Mouse (Mus musculus): ENCODE measurements at regions not wholly inside any gene's neighbourhood (a gene's known extent, or its start where the extent isn't known, plus 50 kb on each side); places are given as distances from the start of the nearest gene placed in this dataset.

DNA sequence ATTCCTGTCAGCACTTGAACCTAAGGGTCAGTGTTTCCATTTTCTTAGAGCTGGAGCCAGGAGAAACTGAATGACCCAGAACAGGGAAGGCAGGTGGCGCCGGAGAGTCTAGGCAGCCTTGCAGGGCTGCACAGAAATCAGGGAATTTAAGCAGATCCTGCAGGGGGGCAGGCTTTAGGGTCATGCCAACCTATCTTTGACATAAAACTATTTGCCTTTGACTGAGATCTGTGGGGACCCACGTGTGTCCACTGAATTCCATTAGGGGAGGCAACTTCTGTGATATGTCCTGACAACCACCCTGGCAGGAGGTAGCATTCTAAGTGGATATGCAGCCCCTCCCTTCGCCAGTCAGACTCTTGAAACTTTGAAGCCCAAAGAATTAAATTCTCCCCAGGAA, 135.6 kb upstream of the Ctnna2 start:
- peak; percentile 21 for DNase-seq (ENCODE audit: low spot score)

DNA sequence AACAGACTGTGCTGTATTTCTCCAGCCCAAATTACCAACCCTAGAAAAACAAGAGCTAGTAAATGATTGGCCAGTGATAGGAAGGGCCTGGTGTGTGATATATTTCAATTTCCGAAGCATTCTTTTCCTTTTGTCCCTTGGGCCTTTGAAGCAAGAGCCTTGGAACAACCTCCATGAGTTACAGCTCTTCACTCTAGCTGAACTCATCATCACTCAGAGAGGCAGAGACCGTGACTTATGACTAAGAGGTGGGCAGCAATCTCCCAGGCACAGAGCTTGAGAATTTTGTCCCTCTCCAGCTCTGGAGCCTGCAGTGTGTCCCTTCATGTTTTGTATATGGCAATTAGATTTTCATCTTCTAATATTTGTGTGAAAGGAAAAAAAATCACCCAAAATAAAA, 103.0 kb upstream of the Ctnna2 start:
- no peak for DNase-seq (ENCODE audit: low spot score)

- DNase-seq (ENCODE audit: low spot score) = no peak
Observed at GRCm38 (mm10) chr6:78078919-78079318, 99.4 kb upstream of the Ctnna2 start.

GRCm38 (mm10) chr6:78066323-78066722, 86.8 kb upstream of the Ctnna2 start:
- DNase-seq (ENCODE audit: low spot score) = no peak

GRCm38 (mm10) chr6:78065737-78066136, 86.2 kb upstream of the Ctnna2 start:
- DNase-seq (ENCODE audit: low spot score) = no peak

All from ovary, postnatal 36 days (tissue).